Mouse (Mus musculus): ENCODE results near the gene Zmym4.

- TF ChIP-seq POLR2A (IDR thresholded peaks at IDR 0.05; ENCODE audit: insufficient read length, low read depth) (no peak), TCF12 (IDR thresholded peaks at IDR 0.05; ENCODE audit: insufficient read depth, poor library complexity, severe bottlenecking) (no peak), MAX (IDR thresholded peaks at IDR 0.05; ENCODE audit: low read depth) (no peak), E2F4 (IDR thresholded peaks at IDR 0.05; ENCODE audit: insufficient read depth) (no peak), USF1 (IDR thresholded peaks at IDR 0.05; ENCODE audit: low read depth) (no peak), REST (IDR thresholded peaks at IDR 0.05; ENCODE audit: insufficient read depth, insufficient read length) (no peak), TCF3 (IDR thresholded peaks at IDR 0.05; ENCODE audit: insufficient read length, low read depth) (no peak), CEBPB (IDR thresholded peaks at IDR 0.05; ENCODE audit: insufficient read depth, poor library complexity, severe bottlenecking) (no peak), MYOG (IDR thresholded peaks at IDR 0.05; ENCODE audit: control insufficient read depth in 1 of 3, insufficient read depth in 1 of 3, insufficient read length in 2 of 3, low read depth in 2 of 3) (no peak)
Measured at GRCm38 (mm10) chr4:126831122-126831521, 136.8 kb downstream of the Zmym4 start.

Data from myocyte (in vitro differentiated cells).